Mouse (Mus musculus) skeletal muscle tissue, adult 2 months (tissue): Measurements from ENCODE around the gene Slc27a1.
A peak's percentile ranks its signal among the peaks of the same experiment; 100 is the strongest.

Source experiments
- DNase-seq: peaks from one replicate; pipeline ENCODE4 v3.0.0-alpha.2; 2012; ENCODE audit warnings: low read depth, low spot score

Slc27a1 gene

GRCm38 (mm10) chr8:71580201-71580600 is 11.5 kb downstream of the Slc27a1 start:
- no peak for DNase-seq

- no peak for DNase-seq
Measured at GRCm38 (mm10) chr8:71586891-71587290, 18.2 kb downstream of the Slc27a1 start.

GRCm38 (mm10) chr8:71588762-71589161 is 20.1 kb downstream of the Slc27a1 start:
- DNase-seq = no peak

GRCm38 (mm10) chr8:71591017-71591416 is 22.3 kb downstream of the Slc27a1 start:
- DNase-seq = no peak

GRCm38 (mm10) chr8:71591471-71592373 is 23.0 kb downstream of the Slc27a1 start, which contains the start of gene Pgls:
Gene Pgls (plus strand): TSS chr8:71592176.
- DNase-seq = peak; percentile 96

- peak; percentile 81 for DNase-seq
Measured at GRCm38 (mm10) chr8:71592374-71593170, 23.9 kb downstream of the Slc27a1 start.

- no peak for DNase-seq
Measured at GRCm38 (mm10) chr8:71593556-71594323, 25.1 kb downstream of the Slc27a1 start.

- no peak for DNase-seq
Measured at GRCm38 (mm10) chr8:71594324-71594722, 25.6 kb downstream of the Slc27a1 start.

GRCm38 (mm10) chr8:71595862-71596261 is 27.2 kb downstream of the Slc27a1 start:
- DNase-seq = peak; percentile 76

- DNase-seq = no peak
Measured at GRCm38 (mm10) chr8:71596384-71596783, 27.7 kb downstream of the Slc27a1 start.

GRCm38 (mm10) chr8:71596798-71597197 is 28.1 kb downstream of the Slc27a1 start:
- DNase-seq = no peak

- no peak for DNase-seq
Measured at GRCm38 (mm10) chr8:71597451-71597850, 28.8 kb downstream of the Slc27a1 start, which contains the start of gene Fam129c. Gene Fam129c (plus strand): TSS chr8:71597648.

GRCm38 (mm10) chr8:71598375-71598774 is 29.7 kb downstream of the Slc27a1 start:
- no peak for DNase-seq

- DNase-seq = no peak
Measured at GRCm38 (mm10) chr8:71598841-71599240, 30.2 kb downstream of the Slc27a1 start.

- DNase-seq = no peak
Measured at GRCm38 (mm10) chr8:71601939-71602665, 33.4 kb downstream of the Slc27a1 start.

- DNase-seq = peak; percentile 45
Measured at GRCm38 (mm10) chr8:71602666-71603334, 34.1 kb downstream of the Slc27a1 start.

- no peak for DNase-seq
Measured at GRCm38 (mm10) chr8:71604021-71604420, 35.3 kb downstream of the Slc27a1 start.

GRCm38 (mm10) chr8:71610822-71611651 is 42.4 kb downstream of the Slc27a1 start, which contains the start of gene Colgalt1:
Gene Colgalt1 (plus strand): TSS chr8:71610998.
- DNase-seq = peak; percentile 99

GRCm38 (mm10) chr8:71612141-71612540 is 43.5 kb downstream of the Slc27a1 start:
- DNase-seq = no peak
